Mouse (Mus musculus) megakaryocyte, embryonic 14.5 days (primary cell): ENCODE measurements at regions not wholly inside any gene's neighbourhood (a gene's known extent, or its start where the extent isn't known, plus 50 kb on each side); places are given as distances from the start of the nearest gene placed in this dataset.

Source experiments
- H3K27me3 ChIP-seq: replicated peaks from 2 replicates; pipeline ENCODE3; 2012; ENCODE audit warnings: inconsistent platforms
- H3K36me3 ChIP-seq: replicated peaks from 2 replicates; pipeline ENCODE3; 2012; ENCODE audit warnings: low read length, inconsistent platforms, mixed read lengths
- H3K4me1 ChIP-seq: 2 replicates; pipeline ENCODE4 v1.6.1; 2012; ENCODE audit warnings: inconsistent platforms
- H3K4me3 ChIP-seq: replicated peaks from 2 replicates; pipeline ENCODE3; 2012; ENCODE audit warnings: moderate library complexity, mild to moderate bottlenecking, inconsistent platforms
- H3K9me3 ChIP-seq: 2 replicates; pipeline ENCODE4 v1.6.1; 2012; ENCODE audit warnings: inconsistent platforms
- FLI1 ChIP-seq: IDR thresholded peaks from 2 replicates; pipeline ENCODE4 v1.6.1; 2012; ENCODE audit warnings: low read length, inconsistent platforms, mixed read lengths
- GATA1 ChIP-seq: IDR thresholded peaks from 3 replicates; pipeline ENCODE4 v1.6.1; 2012; ENCODE audit warnings: mixed read lengths, low read length, inconsistent platforms, borderline replicate concordance

GRCm38 (mm10) chr11:19633621-19634020 is 290.6 kb upstream of the Spred2 start:
- Histone ChIP-seq H3K9me3 (peaks cover 3% of the 10 kb centered on the region; the same call in 1 of the 2 replicates), H3K36me3 (no peaks in the 10 kb centered on the region), H3K4me3 (peak overlapping the region; percentile 11), H3K4me1 (no peaks in the 10 kb centered on the region), H3K27me3 (no peaks in the 10 kb centered on the region)
- no peak for TF ChIP-seq GATA1
- TF ChIP-seq FLI1 = no peak

- Histone ChIP-seq H3K36me3 (no peaks in the 10 kb centered on the region), H3K4me3 (peak overlapping the region; percentile 15), H3K9me3 (0 out of 2 replicates have a peak, but pooled peaks cover 4% of the 10 kb centered on the region), H3K27me3 (no peaks in the 10 kb centered on the region), H3K4me1 (no peaks in the 10 kb centered on the region)
- TF ChIP-seq FLI1 = no peak
- no peak for TF ChIP-seq GATA1
Measured at GRCm38 (mm10) chr11:19641153-19641552, 283.0 kb upstream of the Spred2 start.

DNA sequence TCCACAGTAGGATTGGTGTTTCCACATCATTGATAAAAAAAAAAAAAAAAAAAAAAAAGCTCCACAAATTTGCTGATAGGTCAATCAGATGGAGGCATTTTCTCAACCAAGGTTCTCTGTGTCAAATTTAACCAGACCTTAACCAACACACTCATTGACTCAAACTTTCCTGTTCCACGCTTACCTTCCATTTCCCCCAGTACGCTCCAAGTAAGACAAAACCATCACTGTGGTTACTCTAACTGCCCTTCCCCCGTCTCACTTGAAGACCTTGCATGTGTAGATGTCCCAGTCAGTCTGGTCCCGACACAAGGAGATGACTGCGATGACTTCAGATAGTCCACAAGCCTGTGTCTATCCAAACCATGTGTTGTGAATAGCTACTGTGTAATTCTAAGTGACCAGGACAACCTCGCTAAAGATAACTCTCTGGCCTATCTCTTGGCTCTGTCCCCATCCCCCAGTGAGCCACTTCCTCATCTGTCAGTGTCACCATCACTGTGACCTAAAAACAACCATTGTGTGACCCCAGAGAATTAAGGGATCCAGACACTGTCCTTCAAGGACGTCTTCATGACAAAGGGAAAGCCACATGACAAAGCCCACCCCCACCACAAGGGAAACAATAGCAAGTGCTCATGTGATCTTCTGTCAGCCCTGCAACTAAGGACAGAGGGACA is 279.9 kb upstream of the Spred2 start:
- TF ChIP-seq FLI1 = no peak
- TF ChIP-seq GATA1 = no peak
- H3K27me3 ChIP-seq = no peaks in the 10 kb centered on the region
- H3K36me3 ChIP-seq = no peaks in the 10 kb centered on the region
- H3K4me1 ChIP-seq = no peaks in the 10 kb centered on the region
- H3K9me3 ChIP-seq = 0 out of 2 replicates have a peak, but pooled peaks cover 4% of the 10 kb centered on the region
- H3K4me3 ChIP-seq = no peak overlapping the region

DNA sequence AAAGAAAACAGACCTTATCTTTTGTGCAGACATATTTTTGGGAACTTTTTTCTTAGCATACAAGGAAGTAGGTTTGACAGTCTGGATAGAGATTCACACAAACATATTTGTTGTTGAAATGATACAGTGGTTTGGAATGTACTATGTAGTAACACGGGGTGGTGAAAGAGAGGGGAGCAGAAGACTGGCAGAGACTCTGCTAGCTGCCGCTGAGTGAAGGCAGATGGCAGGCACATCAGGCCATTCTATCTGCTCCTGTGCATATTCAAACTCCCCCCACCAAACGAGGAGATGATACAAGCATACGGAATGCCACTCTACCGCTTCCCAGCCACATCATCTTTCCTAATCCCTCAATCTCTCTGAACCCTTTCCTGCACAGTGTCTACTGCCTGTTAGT is 279.1 kb upstream of the Spred2 start:
- Histone ChIP-seq H3K4me3 (no peak overlapping the region), H3K9me3 (peaks cover 4% of the 10 kb centered on the region; the same call in 1 of the 2 replicates), H3K27me3 (no peaks in the 10 kb centered on the region), H3K4me1 (no peaks in the 10 kb centered on the region), H3K36me3 (no peaks in the 10 kb centered on the region)
- TF ChIP-seq FLI1 (no peak), GATA1 (no peak)

DNA sequence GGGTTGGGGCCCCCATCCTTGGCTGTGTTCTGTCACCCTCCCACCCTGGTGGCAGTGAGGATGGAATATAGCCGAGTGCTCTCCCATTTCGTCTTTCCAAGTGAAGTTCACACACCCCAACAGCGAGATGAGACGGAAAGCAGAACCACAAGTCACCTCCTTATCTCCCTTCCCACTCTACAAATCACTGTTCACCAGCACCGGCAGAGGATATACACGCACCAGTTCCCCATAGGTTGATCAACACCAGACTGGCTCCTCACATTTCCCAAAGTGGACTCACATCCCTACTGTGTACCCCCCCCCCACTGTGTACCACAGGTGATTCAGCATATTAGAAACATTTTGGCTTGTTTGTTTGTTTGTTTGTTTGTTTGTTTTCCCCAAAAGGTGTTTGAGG is 272.7 kb upstream of the Spred2 start:
- no peaks in the 10 kb centered on the region for H3K36me3 ChIP-seq
- no peaks in the 10 kb centered on the region for H3K27me3 ChIP-seq
- H3K4me3 ChIP-seq = no peak overlapping the region
- no peak for TF ChIP-seq GATA1
- no peak for TF ChIP-seq FLI1
- H3K9me3 ChIP-seq = peaks cover 6% of the 10 kb centered on the region
- H3K4me1 ChIP-seq = no peaks in the 10 kb centered on the region

GRCm38 (mm10) chr11:19651929-19652328 is 272.2 kb upstream of the Spred2 start:
- no peaks in the 10 kb centered on the region for H3K27me3 ChIP-seq
- no peaks in the 10 kb centered on the region for H3K4me1 ChIP-seq
- no peaks in the 10 kb centered on the region for H3K36me3 ChIP-seq
- no peak overlapping the region for H3K4me3 ChIP-seq
- H3K9me3 ChIP-seq = peaks cover 7% of the 10 kb centered on the region
- no peak for TF ChIP-seq GATA1
- TF ChIP-seq FLI1 = no peak

- Histone ChIP-seq H3K9me3 (peaks cover 7% of the 10 kb centered on the region; the same call in 1 of the 2 replicates), H3K36me3 (no peaks in the 10 kb centered on the region), H3K4me1 (no peaks in the 10 kb centered on the region), H3K27me3 (no peaks in the 10 kb centered on the region), H3K4me3 (no peak overlapping the region)
- TF ChIP-seq FLI1 (no peak), GATA1 (no peak)
Measured at GRCm38 (mm10) chr11:19659511-19659910, 264.7 kb upstream of the Spred2 start.

DNA sequence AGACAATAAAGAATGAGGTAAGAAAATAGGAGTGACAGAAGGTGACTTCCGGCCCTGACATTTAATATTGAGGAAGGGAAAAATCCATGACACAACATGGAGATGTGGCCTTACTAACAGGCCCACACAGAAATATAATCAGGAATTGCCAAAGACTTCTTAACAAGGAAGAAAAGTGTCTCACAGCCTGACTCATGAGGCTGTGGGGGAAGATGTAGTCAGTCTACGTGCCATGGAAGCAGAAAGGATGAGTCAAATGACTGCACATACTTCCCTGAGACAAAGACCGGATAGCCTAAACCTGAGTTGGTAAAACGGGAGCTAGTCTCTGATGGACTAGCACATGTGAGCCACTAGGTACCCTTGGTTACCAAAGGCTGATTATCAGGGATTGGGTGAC is 257.4 kb upstream of the Spred2 start:
- Histone ChIP-seq H3K27me3 (no peaks in the 10 kb centered on the region), H3K36me3 (no peaks in the 10 kb centered on the region), H3K4me3 (no peak overlapping the region), H3K4me1 (no peaks in the 10 kb centered on the region), H3K9me3 (no peaks in the 10 kb centered on the region)
- TF ChIP-seq FLI1 (no peak), GATA1 (no peak)

DNA sequence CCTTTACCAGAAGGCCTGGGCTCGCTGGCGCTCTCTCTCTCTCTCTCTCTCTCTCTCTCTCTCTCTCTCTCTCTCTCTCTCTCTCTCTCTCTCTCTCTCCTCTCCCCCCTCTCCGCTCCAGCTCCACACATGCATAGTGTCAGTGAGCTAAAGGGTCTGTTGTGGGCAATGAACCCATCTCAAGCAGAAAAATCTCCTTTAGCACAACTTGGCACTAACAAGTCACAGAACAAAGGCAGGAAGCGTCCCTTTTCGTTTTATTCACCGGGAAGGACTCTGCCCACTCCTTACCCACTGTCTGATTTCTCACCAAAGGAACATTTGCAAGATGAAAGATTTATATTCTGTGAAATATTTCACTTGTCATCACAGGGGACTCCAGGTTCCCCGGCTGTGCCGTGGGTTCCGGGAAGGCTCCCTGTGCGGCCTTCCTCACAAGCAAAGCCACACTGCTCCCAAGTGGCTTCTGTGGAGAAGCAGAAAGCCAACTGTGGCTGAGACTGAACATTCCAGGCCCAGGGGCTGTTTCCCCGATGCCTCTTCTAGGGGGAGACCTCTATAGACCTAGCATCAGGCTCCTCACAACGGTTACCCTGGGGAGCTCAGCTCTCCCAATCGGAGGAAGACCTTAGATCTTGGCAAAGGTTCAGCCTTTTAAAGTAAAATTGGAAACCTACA is 253.2 kb upstream of the Spred2 start:
- H3K4me1 ChIP-seq = no peaks in the 10 kb centered on the region
- H3K9me3 ChIP-seq = no peaks in the 10 kb centered on the region
- H3K4me3 ChIP-seq = no peak overlapping the region
- no peaks in the 10 kb centered on the region for H3K27me3 ChIP-seq
- TF ChIP-seq GATA1 (no peak), FLI1 (no peak)
- H3K36me3 ChIP-seq = no peaks in the 10 kb centered on the region

- no peak for TF ChIP-seq FLI1
- no peak for TF ChIP-seq GATA1
- no peaks in the 10 kb centered on the region for H3K4me1 ChIP-seq
- H3K4me3 ChIP-seq = no peak overlapping the region
- no peaks in the 10 kb centered on the region for H3K36me3 ChIP-seq
- H3K27me3 ChIP-seq = no peaks in the 10 kb centered on the region
- H3K9me3 ChIP-seq = no peaks in the 10 kb centered on the region
Measured at GRCm38 (mm10) chr11:19673012-19673411, 251.2 kb upstream of the Spred2 start.

- Histone ChIP-seq H3K4me1 (no peaks in the 10 kb centered on the region), H3K9me3 (no peaks in the 10 kb centered on the region), H3K27me3 (no peaks in the 10 kb centered on the region), H3K4me3 (no peak overlapping the region), H3K36me3 (no peaks in the 10 kb centered on the region)
- TF ChIP-seq FLI1 = no peak
- TF ChIP-seq GATA1 = no peak
Measured at GRCm38 (mm10) chr11:19676514-19676913, 247.7 kb upstream of the Spred2 start.
